Mouse (Mus musculus): Measurements from ENCODE around the gene Zfp57.

Zfp57 gene

DNA sequence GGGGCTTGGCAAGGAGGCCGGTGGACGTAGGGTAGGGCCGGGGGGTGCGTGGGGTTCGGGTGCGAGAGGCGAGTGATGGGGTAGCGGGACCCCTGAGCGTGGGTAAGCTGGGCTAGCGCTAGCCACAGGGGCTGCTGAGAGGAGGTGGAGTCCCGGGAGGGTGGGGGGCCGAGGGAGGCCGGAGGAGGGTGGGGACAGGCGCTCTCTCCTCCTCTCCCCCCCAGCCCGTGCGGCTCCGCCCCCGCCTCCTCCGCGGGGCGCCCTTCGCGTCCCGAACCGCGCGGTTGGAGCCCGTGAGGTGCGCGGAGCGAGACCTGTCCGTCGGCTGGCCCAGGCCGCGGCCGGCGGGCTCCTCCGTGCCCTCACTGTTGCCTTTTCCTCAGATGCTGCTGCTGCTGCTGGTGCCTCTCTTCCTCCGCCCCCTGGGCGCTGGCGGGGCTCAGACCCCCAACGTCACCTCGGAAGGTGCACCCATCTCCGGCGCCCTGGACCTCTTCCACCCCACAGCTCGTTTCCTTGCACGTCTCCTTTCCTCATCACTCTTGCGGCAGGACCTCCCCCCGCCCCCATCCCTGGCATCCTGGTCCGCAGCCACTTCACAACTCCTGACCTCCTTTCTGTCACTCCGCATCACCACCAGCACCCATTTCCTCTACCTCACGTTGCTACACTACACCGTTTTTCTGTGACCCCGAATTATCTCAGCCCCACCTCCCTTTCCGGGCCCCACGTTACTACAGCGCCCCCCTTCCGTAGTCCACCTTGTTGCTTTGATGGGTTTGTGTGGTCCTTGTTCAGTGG is 45.5 kb downstream of the Zfp57 start:
- peak; percentile 66 for DNase-seq

DNA sequence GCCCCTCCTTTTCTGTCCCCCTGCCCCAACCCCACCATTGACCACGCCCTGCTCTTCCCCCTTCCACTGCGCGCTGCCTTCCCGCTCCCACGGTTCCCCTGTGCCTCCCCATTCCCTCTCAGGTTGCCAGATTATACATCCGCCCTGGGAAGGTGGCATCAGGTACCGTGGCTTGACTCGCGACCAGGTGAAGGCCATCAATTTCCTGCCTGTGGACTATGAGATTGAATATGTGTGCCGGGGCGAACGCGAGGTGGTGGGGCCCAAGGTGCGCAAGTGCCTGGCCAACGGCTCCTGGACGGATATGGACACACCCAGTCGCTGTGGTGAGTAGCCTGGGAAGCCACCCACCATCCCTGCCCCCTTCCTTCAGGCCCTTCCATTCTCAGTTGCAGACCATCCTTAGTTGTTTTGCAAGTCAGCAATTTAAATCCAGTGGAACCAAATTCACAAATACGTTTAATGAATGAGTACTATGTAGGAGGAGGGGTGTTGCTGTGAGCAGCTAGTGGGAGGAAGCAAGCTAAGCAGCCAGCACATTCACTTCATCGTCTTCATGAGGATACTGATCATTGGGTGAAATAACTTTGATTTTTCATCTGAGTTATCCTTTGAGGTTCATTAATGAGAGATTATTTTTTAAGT is 46.5 kb downstream of the Zfp57 start:
- DNase-seq: no peak

GRCm38 (mm10) chr17:37047981-37048380 is 47.0 kb downstream of the Zfp57 start:
- DNase-seq: no peak

GRCm38 (mm10) chr17:37048383-37048782 is 47.4 kb downstream of the Zfp57 start:
- no peak for DNase-seq

- peak; percentile 84 for DNase-seq
Measured at GRCm38 (mm10) chr17:37049570-37050310, 48.8 kb downstream of the Zfp57 start.

GRCm38 (mm10) chr17:37050399-37050798 is 49.4 kb downstream of the Zfp57 start:
- peak; percentile 94 for DNase-seq

- DNase-seq: no peak
Measured at GRCm38 (mm10) chr17:37050876-37051275, 49.9 kb downstream of the Zfp57 start.

DNA sequence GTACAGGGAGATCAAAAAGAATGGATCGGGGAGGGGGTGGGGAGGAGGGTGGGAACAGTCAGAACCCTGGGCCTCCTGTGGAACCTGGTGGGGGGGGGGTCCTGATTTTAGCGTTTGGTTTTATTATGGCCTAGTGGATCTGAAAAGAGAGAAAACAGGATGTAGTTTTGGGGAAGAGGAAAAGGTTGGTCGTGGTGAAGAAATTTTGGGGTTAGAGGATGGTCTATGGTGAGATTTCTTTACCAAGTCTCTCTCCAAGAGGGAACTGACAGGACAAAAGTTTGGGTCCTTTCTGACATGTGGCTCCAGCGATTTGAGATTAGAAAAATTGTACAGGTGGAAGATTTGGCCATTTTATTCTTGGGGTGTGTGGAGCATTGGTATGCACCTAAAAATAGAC is 50.8 kb downstream of the Zfp57 start:
- DNase-seq: no peak

DNA sequence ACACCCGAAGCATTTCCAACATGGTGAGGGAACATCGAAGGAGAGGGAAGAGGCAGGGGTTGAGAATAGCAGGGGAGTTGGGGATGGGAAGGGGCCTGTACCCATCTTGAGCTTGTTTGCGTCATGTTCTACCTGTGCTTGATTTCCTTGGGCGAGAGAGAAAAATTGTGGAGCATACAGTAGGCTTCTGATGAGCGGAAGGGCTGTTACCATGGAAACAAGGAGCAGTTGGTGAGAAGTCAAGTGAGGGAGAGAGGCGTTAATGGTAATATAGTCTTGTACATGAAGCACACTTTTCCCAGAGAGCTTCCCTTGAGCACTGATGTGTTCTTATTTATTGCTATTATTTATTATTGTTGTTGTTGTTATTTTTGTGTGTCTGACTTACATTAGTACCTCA is 56.0 kb downstream of the Zfp57 start:
- DNase-seq: no peak

Data from right cerebral cortex, postnatal 25 days (tissue).